8 mouse cellular contexts compared by ENCODE assay signal in genomic region chr12:72408954-72409353, GRCm38 (mm10). TPM values are rescaled to one million over a fixed set of nuclear protein-coding genes. Genes with fewer than 3 reads are reported as not detected.
DNase-seq lines count a peak whose midpoint lies in the region; ATAC-seq and TF ChIP-seq lines count a peak whose summit lies in the region.

Gene Rtn1, minus strand, starts transcription at chr12:72409054.

- no peak for TF ChIP-seq CTCF in liver, adult 2 months (IDR thresholded peaks at IDR 0.05; ENCODE audit: low read depth, low read length)
- no peak for TF ChIP-seq CTCF in hindbrain, postnatal 0 days (IDR thresholded peaks at IDR 0.05; ENCODE audit: low read depth)

- no peak within 1 kb of the TSS for H3K27ac ChIP-seq in liver, adult 2 months (replicated peaks; ENCODE audit: insufficient read depth, low read depth, low read length)
- H3K27ac ChIP-seq in embryonic facial prominence, embryonic 11.5 days (replicated peaks; ENCODE audit: low read depth, low read length), result no peak within 1 kb of the TSS
- H3K27ac ChIP-seq in hindbrain, postnatal 0 days, result peak within 1 kb of the TSS; percentile 88
- H3K27ac ChIP-seq in midbrain, embryonic 10.5 days (replicated peaks), result peak within 1 kb of the TSS; percentile 86

- no peak for DNase-seq in liver, adult 2 months (ENCODE audit: extremely low read depth, low read depth, low spot score)
- no peak for DNase-seq in liver
- no peak for DNase-seq in embryonic facial prominence, embryonic 11.5 days (ENCODE audit: low spot score)
- no peak for DNase-seq in hindbrain, postnatal 0 days (ENCODE audit: low spot score)
- DNase-seq in midbrain, embryonic 10.5 days (ENCODE audit: low spot score), result no peak
- DNase-seq in embryo, embryonic 9.5 days (ENCODE audit: extremely low spot score), result no peak
- no peak for DNase-seq in retina, embryonic 14.5 days (ENCODE audit: low spot score)

- 54% methylated on average over 6 of the region's 6 CpGs for WGBS in liver, adult 2 months
- WGBS in embryonic facial prominence, embryonic 11.5 days, result 27% methylated on average over 6 of the region's 6 CpGs
- 31% methylated on average over 6 of the region's 6 CpGs for WGBS in hindbrain, postnatal 0 days
- WGBS in midbrain, embryonic 10.5 days, result 36% methylated on average over 6 of the region's 6 CpGs

- H3K27me3 ChIP-seq in liver, adult 2 months (ENCODE audit: control insufficient read depth, insufficient read depth, low read length), result peaks cover 15% of the 10 kb centered on the region
- H3K27me3 ChIP-seq in embryonic facial prominence, embryonic 11.5 days (ENCODE audit: control insufficient read depth, insufficient read depth, low read length), result peaks cover 16% of the 10 kb centered on the region
- H3K27me3 ChIP-seq in hindbrain, postnatal 0 days (ENCODE audit: insufficient read depth, low read length), result no peaks in the 10 kb centered on the region
- H3K27me3 ChIP-seq in midbrain, embryonic 10.5 days (ENCODE audit: low read depth, poor library complexity, severe bottlenecking), result peaks cover 47% of the 10 kb centered on the region

- peaks cover 2% of the 10 kb centered on the region for H3K4me1 ChIP-seq in liver, adult 2 months (ENCODE audit: control insufficient read depth, insufficient read depth, low read length)
- H3K4me1 ChIP-seq in embryonic facial prominence, embryonic 11.5 days (ENCODE audit: control insufficient read depth, insufficient read depth, low read length), result peaks cover 2% of the 10 kb centered on the region
- no peaks in the 10 kb centered on the region; the same call in 1 of the 2 replicates for H3K4me1 ChIP-seq in hindbrain, postnatal 0 days (ENCODE audit: insufficient read depth, low read length)
- peaks cover 35% of the 10 kb centered on the region for H3K4me1 ChIP-seq in midbrain, embryonic 10.5 days

- no peaks in the 10 kb centered on the region for H3K9me3 ChIP-seq in embryonic facial prominence, embryonic 11.5 days (replicated peaks; ENCODE audit: control insufficient read depth, low read length)
- no peaks in the 10 kb centered on the region for H3K9me3 ChIP-seq in hindbrain, postnatal 0 days (ENCODE audit: low read length)
- no peaks in the 10 kb centered on the region for H3K9me3 ChIP-seq in midbrain, embryonic 10.5 days (replicated peaks)

- peak within 1 kb of the TSS; percentile 99 for H3K4me2 ChIP-seq in embryonic facial prominence, embryonic 11.5 days (ENCODE audit: low read depth, low read length)
- H3K4me2 ChIP-seq in hindbrain, postnatal 0 days (ENCODE audit: low read depth, low read length), result peak within 1 kb of the TSS; percentile 91

- ATAC-seq in embryonic facial prominence, embryonic 11.5 days (replicated peaks; ENCODE audit: insufficient number of reproducible peaks, low FRiP score, low TSS enrichment, low read depth), result 0 out of 2 replicates have a peak, but pooled peaks have one; percentile 39
- ATAC-seq in hindbrain, postnatal 0 days, result no peak
- ATAC-seq in inflammation-experienced regulatory T-cells, adult 6 months, result no peak

- H3K79me2 ChIP-seq in liver, adult 2 months (ENCODE audit: control insufficient read depth, insufficient read depth, low read length), result no peaks in the 10 kb centered on the region

- H3K4me3 ChIP-seq in liver, adult 2 months (ENCODE audit: insufficient read depth, low read depth, low read length), result peak within 1 kb of the TSS; percentile 64
- H3K4me3 ChIP-seq in embryonic facial prominence, embryonic 11.5 days (ENCODE audit: low read depth, low read length), result peak within 1 kb of the TSS; percentile 69
- H3K4me3 ChIP-seq in hindbrain, postnatal 0 days (ENCODE audit: low read length), result peak within 1 kb of the TSS; percentile 91
- peak within 1 kb of the TSS; percentile 88 for H3K4me3 ChIP-seq in midbrain, embryonic 10.5 days

- TF ChIP-seq POLR2A in liver, adult 2 months (IDR thresholded peaks at IDR 0.05; ENCODE audit: extremely low read depth, insufficient read depth, low read length), result no peak

- H3K36me3 ChIP-seq in liver, adult 2 months (ENCODE audit: control insufficient read depth, insufficient read depth, low read length), result no peaks in the 10 kb centered on the region
- H3K36me3 ChIP-seq in embryonic facial prominence, embryonic 11.5 days (replicated peaks; ENCODE audit: control insufficient read depth, insufficient read depth, low read depth, low read length), result no peaks in the 10 kb centered on the region
- no peaks in the 10 kb centered on the region for H3K36me3 ChIP-seq in hindbrain, postnatal 0 days (ENCODE audit: insufficient read depth, low read length)
- no peaks in the 10 kb centered on the region for H3K36me3 ChIP-seq in midbrain, embryonic 10.5 days

- H3K9ac ChIP-seq in liver, adult 2 months (ENCODE audit: low read depth, low read length), result peak within 1 kb of the TSS; percentile 57
- H3K9ac ChIP-seq in embryonic facial prominence, embryonic 11.5 days (replicated peaks; ENCODE audit: low read length), result peak within 1 kb of the TSS; percentile 69
- peak within 1 kb of the TSS; percentile 86 for H3K9ac ChIP-seq in hindbrain, postnatal 0 days (replicated peaks; ENCODE audit: low read length)

RNA-seq across cellular contexts. Expression of gene Rtn1, which starts in this region (rescaled TPM):
- total RNA-seq in liver, adult 2 months (2014; rRNA removed), result 0.46 and 0.47 TPM in 2 replicates
- 0.76 and 1.4 TPM in 2 replicates for polyA plus RNA-seq in liver, adult 2 months (2012; rRNA removed)
- polyA plus RNA-seq in embryonic facial prominence, embryonic 11.5 days (2014; fragmentation: Nextera tagmentation; extraction: Ambion mirVana), result 79.0 and 110 TPM in 2 replicates
- 1,721 and 1,894 TPM in 2 replicates for total RNA-seq in hindbrain, postnatal 0 days (2014; rRNA removed)
- 3,263 and 3,445 TPM in 2 replicates for polyA plus RNA-seq in hindbrain, postnatal 0 days (2015; fragmentation: Nextera tagmentation; extraction: Ambion mirVana)
- polyA plus RNA-seq in midbrain, embryonic 10.5 days (2016; fragmentation: Nextera tagmentation; extraction: Ambion mirVana), result 117 and 248 TPM in 2 replicates
- polyA plus RNA-seq in inflammation-experienced regulatory T-cells, adult 6 months (2017; shearing (Covaris generic)), result under 1 TPM in 1 of 3 experiments, not detected in 2; 0.18 TPM

Comparison
In these comparisons a context has a peak if more than half of its experiments do, and no peak if none do; other contexts are left out.
1. RNA of gene Rtn1 (total RNA-seq): 1,721 to 1,894 TPM in hindbrain, postnatal 0 days; 0.46 to 0.47 TPM in liver, adult 2 months; every median in the first group is over 1,000 times any median in the second.
2. RNA of gene Rtn1 (polyA plus RNA-seq): 3,263 to 3,445 TPM in hindbrain, postnatal 0 days, 117 to 248 TPM in midbrain, embryonic 10.5 days and 79.0 to 110 TPM in embryonic facial prominence, embryonic 11.5 days; 0.76 to 1.4 TPM in liver, adult 2 months and 0.18 TPM in inflammation-experienced regulatory T-cells, adult 6 months; every median in the first group is over 10 times any median in the second.
3. RNA of gene Rtn1 (polyA plus RNA-seq): 3,263 to 3,445 TPM in hindbrain, postnatal 0 days; 117 to 248 TPM in midbrain, embryonic 10.5 days and 79.0 to 110 TPM in embryonic facial prominence, embryonic 11.5 days; every median in the first group is over 10 times any median in the second.
4. H3K27ac ChIP-seq: peak in hindbrain, postnatal 0 days (single experiment) and midbrain, embryonic 10.5 days (single experiment); none in liver, adult 2 months (single experiment) and embryonic facial prominence, embryonic 11.5 days (single experiment).
5. Peak in every context shown above with its lines, with median percentiles within 50 percentile points of each other: H3K4me3 ChIP-seq and H3K9ac ChIP-seq.